Mouse (Mus musculus): Measurements from ENCODE around the gene Fcrl1. TPM values are rescaled to one million over a fixed set of nuclear protein-coding genes. Genes with fewer than 3 reads are reported as not detected.
A peak's percentile ranks its signal among the peaks of the same experiment; 100 is the strongest.

Fcrl1 gene
- total RNA-seq, 1 experiment from 2014 or later, result 1.1 TPM

GRCm38 (mm10) chr3:87409196-87409935 lies 33.2 kb downstream of the Fcrl1 start:
- no peak for ATAC-seq (replicated peaks; ENCODE audit: low read depth, poor library complexity, severe bottlenecking)

- ATAC-seq (replicated peaks; ENCODE audit: low read depth, poor library complexity, severe bottlenecking), result no peak
These were observed 34.4 kb downstream of the Fcrl1 start for GRCm38 (mm10) chr3:87410605-87411004.

GRCm38 (mm10) chr3:87411150-87411549 lies 35.0 kb downstream of the Fcrl1 start:
- ATAC-seq (replicated peaks; ENCODE audit: low read depth, poor library complexity, severe bottlenecking), result peak; percentile 72

GRCm38 (mm10) chr3:87420645-87421044 lies 44.5 kb downstream of the Fcrl1 start:
- ATAC-seq (replicated peaks; ENCODE audit: low read depth, poor library complexity, severe bottlenecking), result no peak

- no peak for ATAC-seq (replicated peaks; ENCODE audit: low read depth, poor library complexity, severe bottlenecking)
These were observed 46.3 kb downstream of the Fcrl1 start for GRCm38 (mm10) chr3:87422386-87422910.

GRCm38 (mm10) chr3:87435479-87435878 lies 59.3 kb downstream of the Fcrl1 start, which contains the start of gene Fcrl5:
Gene Fcrl5 (plus strand): TSS chr3:87435773.
- ATAC-seq (replicated peaks; ENCODE audit: low read depth, poor library complexity, severe bottlenecking), result peak; percentile 45

- no peak for ATAC-seq (replicated peaks; ENCODE audit: low read depth, poor library complexity, severe bottlenecking)
These were observed 64.4 kb downstream of the Fcrl1 start for GRCm38 (mm10) chr3:87440586-87440985.

GRCm38 (mm10) chr3:87443968-87444367 lies 67.8 kb downstream of the Fcrl1 start:
- ATAC-seq (replicated peaks; ENCODE audit: low read depth, poor library complexity, severe bottlenecking), result no peak

Other genes starting within 250 kb of the Fcrl1 start
- 0.41 TPM in 1 of 2 replicates, not detected in the other for gene Kirrel, start 201.6 kb upstream of the Fcrl1 start, total RNA-seq (2017)
- not detected in 2 replicates for gene Fcrls, start 112.6 kb upstream of the Fcrl1 start, total RNA-seq (2017)
- 0.29 and 0.37 TPM in 2 replicates for gene Cd5l, start 18.5 kb upstream of the Fcrl1 start, total RNA-seq (2017)
- gene Fcrl5, start 59.4 kb downstream of the Fcrl1 start, total RNA-seq (2017), result not detected in 2 replicates
- 13.1 and 13.3 TPM in 2 replicates for gene Etv3, start 149.0 kb downstream of the Fcrl1 start, total RNA-seq (2017)
- 6.0 and 7.9 TPM in 2 replicates for gene Arhgef11, start 241.2 kb downstream of the Fcrl1 start, total RNA-seq (2017)

Data from common myeloid progenitor, adult 5-6 weeks (primary cell).